Mouse (Mus musculus) adrenal gland (tissue): Measurements from ENCODE around the gene Nhlrc1.

Experiments used
- intact Hi-C: fragments of 180-260 bp; cut with DNase I; formaldehyde crosslinking; loops from one replicate; pipeline ENCODE4 v1.15.1; 2025
- long read RNA-seq, 2 experiments: library from polyadenylated mRNA; unstranded; transcript quantifications; one replicate each; pipeline ENCODE4 v2.0.0; 2020; ENCODE audit warnings: borderline replicate concordance in 1 of 2; ENCODE audit not compliant: insufficient replicate concordance in 1 of 2

The Nhlrc1 gene
- long read RNA-seq, experiment 1, transcript Nhlrc1-201 (1 exons, 2,294 nt) = major isoform, 5 of 5 reads
- long read RNA-seq, experiment 1, partial matches to known transcripts = 0 of 5 reads
- long read RNA-seq, experiment 1, other reads (novel, unspliced or antisense) = 0 of 5 reads
- long read RNA-seq, experiment 2, transcript Nhlrc1-201 (1 exons, 2,294 nt) = major isoform, 8 of 8 reads
- long read RNA-seq, experiment 2, partial matches to known transcripts = 0 of 8 reads
- long read RNA-seq, experiment 2, other reads (novel, unspliced or antisense) = 0 of 8 reads

DNA sequence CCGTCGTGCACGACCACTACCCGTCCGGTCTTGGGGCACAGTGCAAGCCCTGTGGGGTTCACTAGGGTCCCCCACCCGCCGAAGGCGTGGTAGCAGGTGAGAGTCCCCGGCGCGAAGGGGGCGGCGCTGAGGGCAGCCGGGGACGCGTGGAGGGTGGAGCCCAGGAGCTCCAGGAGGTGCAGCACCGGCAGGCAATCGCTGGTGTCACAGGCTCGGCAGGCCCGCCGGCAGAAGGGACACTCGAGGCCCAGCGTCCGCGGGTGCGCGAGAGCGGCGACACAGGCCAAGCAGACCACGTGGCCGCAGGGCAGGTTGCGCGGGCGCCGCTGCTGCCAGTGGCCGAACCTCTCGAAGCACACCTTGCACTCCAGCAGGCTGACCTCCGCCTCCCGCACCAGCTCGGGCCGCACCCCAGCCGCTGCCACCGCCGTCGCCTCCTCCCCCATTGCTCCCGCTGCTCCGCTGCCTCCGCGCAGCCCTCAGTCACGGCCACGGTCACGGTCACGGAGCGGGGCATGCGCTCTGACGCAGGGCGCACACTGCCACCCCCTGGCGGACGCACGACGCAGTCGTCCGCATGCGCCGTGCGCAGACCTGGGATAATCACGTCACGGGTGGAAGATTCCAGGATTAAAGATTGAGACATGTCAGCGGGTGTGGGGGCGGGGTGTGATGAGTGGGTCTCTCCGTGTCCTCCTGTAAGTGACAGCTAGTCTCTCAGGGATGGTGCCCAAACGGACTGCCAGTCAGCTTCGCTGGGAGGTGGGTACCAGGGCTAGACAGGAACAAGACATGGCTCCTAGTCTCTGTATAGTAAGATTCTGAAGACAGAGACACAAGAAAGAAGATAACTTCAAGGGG, at the start of gene Nhlrc1:
Gene Nhlrc1, minus strand, starts transcription at position 517 of the 861 bp plus-strand sequence.
- intact Hi-C loops = loop anchor here (5.0 kb wide), 1 partner anchor 82 kb away; no protein-coding TSS in a partner anchor

DNA sequence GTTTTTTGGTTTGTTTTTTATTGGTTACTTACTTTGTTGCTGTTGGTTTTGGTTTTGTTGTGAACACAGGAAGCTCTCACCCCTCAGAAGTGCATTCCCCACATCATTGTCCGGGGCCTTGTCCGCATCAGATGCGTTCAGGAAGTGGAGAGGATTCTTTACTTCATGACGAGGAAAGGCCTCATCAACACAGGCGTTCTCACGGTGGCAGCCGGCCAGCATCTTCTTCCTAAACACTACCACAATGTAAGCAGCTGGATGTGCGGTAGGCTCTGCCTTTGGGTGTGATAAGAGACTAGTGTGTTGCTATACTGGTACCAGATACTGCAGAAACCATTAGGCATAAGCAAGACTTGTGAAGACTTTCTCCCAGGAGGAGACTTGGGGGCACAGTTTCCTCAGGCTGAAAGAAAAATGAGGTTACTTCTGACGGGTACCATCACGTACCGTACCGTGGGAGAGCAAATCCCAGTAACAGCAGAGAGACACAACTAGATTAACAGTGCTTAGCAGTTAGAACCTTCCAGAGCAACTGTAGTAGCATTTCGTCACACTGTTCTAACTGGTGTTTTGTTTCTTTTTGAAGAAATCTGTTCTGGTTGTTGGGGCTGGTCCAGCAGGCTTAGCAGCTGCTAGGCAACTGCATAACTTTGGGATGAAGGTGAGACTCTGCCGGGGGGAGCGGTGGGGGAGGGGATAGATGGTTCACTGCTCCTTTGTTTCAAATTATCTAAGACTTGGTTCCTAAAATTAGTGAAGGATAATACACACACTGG, 49.5 kb upstream of the Nhlrc1 start:
- intact Hi-C loops = no loop called here

DNA sequence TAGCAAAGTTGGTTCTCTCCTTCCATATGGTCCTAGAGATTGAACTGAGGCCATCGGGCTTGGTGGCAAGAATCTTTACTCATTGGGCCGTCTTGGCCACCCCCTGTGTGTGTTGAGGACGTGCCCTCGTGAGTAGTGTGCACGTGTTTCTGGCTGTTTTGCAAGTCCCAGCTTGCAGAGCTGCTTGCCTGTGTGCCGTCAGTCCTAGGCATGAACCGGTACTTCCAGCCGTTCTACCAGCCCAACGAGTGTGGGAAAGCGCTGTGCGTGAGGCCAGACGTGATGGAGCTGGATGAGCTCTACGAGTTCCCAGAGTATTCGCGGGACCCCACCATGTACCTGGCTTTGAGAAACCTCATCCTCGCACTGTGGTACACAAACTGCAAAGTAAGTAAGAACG, 48.1 kb upstream of the Nhlrc1 start:
- intact Hi-C loops = no loop called here

DNA sequence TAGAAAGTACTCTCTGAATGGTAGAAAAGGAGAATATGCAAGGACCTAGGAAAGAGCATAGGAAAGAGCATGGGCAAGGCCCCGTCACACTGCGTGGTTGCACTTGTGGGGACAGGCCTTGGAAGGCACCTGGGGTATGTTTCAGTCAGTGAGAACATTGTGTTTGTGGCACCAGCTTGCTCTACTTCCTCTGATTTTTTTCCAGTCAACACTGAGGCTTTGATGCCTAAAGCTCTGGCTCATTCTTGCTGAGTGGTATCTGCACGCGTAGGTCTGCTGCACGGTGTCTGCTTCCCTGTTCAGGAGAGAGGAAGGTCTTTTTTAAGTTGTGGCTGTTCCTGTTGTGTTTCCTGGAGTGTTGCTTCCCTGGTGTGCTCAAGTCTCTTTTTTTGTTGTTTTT, 42.1 kb upstream of the Nhlrc1 start:
- intact Hi-C loops = no loop called here

DNA sequence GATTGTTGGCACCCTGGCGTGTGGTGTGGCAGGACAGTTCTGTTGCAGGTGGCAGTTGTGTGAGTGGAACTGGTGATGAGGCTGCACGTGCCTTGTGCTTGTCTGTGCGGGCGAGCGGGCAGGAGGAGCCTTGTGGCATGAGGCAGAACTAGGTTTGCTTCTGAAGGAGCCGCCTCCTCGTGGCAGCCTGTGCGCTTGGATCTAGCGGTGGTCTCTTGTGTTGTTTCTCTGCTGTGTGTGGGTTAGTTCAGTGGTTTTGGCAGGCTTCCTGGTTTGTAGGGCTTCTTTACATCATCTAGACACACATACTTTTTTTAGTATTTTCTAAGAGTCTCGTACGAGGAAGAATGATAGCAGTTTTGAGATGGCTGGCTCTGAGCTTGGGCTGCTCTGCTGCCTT, 41.5 kb upstream of the Nhlrc1 start:
- intact Hi-C loops = no loop called here

DNA sequence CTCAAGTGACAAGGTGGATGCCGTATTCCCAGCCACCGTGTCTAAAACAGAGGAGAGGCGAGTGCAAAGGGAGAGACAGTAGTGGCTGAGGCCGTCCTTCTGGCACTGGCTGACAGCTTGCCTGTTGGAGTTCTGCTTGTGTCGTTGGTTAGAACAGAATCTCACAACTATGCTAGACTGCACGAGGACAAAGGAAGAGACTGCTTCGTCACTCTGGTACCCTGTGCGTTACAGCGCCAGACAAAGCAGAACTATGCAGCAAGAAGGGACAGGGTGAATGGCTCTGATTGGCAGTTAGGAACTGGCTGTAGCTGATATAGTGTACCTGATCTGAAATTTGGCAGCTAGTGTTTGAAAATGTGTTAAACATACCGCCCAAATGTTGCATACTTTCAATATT, 39.3 kb upstream of the Nhlrc1 start:
- intact Hi-C loops = no loop called here

DNA sequence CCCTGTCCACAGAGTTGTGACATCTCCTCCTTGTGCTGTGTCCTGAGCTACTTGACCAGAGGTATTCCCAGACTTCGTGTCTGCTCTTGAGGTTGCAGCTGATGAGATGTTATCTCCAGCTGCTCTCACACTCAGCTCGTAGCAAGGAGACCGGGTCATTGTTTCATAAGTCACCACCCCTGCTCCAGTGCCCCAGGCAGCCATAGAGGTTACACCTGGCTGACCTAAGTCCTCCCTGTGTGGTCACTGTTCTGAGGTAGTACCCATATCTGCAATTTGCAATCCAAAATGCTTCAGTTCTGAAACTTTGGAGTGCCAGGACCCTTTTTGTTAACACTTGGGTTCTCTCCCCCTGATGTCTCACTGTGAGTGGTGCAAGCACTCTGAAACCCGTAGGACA, 35.4 kb upstream of the Nhlrc1 start:
- intact Hi-C loops = no loop called here

DNA sequence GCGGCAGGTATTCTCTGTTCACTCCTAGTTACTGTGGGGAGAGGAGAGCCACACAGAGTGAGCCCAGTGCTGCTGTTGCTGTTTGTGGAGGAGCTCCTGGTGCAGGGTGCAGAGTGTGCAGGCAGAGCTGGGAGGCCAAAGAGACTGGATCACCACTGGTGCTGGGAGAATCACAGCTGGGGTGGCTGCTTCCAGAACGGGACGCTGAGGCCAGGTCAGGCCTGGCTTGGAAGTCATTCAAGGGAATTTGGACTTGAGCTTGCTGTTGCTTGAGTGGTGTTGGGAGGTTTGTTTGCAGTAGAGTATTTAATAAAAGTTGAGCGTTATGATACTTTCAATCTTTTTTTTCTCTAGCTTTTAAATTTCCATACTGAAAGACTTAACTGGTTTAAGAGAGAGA, 33.3 kb upstream of the Nhlrc1 start:
- intact Hi-C loops = no loop called here

DNA sequence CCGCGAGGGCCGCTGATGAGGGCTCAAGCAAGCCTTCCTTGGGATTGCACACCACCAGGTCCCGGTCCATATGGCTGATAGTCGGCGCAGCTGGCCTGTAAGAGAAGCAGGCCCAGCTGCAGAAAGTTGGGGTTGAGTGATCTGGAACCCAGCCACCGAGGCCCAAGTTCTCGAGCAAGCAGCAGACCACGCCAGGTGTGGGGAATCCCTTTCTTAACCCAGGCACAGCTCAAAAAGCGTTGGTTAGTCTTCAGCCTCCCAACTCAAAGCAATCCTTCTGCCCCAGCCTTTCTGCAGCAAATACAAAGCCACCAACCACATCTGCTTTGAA, 29.9 kb upstream of the Nhlrc1 start, which contains the start of gene Tpmt:
Gene Tpmt, minus strand, starts transcription at position 121 of the 331 bp plus-strand sequence.
- intact Hi-C loops = no loop called here

DNA sequence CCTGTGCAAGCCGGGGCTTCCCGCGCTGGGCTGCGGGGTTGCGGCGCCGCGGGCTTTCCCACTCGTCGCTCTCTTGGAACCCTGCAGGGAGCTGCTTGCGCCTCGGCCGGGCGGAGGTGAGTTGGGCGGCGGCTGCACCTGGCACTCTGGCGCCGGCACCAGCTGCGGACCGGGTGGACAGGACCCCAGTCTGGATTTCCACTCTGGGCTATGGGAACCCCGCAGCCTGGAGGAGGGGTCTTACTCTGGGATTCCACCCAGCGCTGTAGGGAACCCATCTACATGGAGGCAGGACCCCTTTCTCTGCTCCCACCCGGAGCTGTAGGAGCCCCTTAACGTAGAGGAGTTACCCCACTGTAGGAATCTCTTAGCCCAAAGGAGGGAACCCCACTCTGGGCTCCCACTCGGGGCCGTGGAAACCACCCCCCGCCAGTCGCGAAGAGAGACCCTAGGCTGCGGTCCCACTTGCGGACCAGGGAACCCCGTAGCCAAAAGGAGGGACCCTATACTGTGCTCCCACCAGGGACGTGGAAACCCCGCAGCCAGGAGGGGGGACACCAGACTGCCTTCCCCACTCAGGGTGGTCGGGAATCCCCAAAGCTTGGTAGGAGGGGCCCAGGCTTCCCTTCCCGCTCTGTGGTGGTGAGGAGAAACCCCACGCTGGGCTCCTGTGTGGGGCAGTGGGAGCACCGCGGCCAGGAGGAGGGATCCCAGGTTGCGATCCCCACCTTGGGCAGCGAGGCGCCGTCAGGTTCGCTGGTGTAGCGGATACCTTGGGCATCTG, 29.4 kb upstream of the Nhlrc1 start:
- intact Hi-C loops = no loop called here

DNA sequence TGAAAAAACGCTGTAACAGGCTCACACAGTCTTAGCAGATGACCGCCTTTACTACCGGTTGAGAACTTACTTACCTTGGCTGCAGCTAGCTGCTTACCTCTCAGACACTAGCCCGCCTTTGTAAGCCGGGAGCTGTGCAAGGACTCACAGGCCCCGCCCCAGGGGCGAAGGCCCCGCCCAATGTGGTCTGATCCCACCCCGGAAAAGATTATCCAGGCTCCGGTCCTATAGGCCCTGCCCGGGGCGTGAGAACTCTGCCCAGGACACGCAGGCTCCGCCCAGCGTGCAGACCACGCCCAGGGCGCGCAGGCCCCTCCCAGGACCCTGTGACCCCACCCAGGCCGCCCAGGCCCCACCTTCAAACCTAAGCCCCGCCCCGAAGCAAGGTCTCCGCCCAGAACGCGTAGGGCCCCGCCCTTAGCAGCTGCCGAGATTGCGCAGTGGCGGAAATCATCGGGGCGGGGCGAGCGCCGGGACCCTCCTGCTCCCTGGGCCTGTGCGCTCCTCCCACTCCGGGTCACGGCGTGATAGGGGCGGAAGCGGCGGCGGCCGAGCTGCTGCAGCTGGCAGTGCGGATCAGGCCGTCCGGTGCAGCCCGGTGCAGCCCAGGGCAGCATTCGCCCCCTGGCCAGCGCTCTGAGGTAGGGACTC, 28.5 kb upstream of the Nhlrc1 start, which contains the start of gene Kdm1b:
Gene Kdm1b, plus strand, starts transcription at position 470 of the 651 bp plus-strand sequence.
- intact Hi-C loops = no loop called here

DNA sequence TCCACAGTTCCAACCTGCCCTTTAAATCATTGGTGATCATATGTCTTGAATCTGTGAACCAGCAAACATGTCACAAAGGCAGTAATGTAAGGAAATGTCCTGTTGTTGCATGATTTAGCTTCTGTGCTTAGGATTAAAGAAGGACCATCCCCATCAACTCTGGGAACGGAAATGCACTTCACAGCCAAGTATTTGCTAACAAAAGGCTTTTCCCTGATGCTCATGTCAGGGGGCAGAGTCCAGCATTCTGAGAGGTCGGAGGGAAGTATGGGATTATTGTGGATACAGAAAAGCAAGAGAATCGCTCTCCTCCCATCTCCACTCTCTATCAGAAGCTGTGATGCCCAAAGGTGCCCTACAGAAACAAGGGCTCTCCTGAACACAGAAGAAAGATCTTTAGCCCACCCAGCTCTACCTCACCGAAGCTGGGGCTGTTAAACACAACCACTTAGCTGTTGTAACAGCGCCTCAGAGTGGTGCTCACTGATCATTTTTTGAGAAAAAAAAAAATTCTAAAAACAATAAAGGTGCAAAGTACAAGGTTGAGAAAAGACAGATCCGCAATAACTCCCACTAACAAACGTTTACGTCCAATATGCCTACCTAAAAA, 27.5 kb upstream of the Nhlrc1 start:
- intact Hi-C loops = no loop called here

DNA sequence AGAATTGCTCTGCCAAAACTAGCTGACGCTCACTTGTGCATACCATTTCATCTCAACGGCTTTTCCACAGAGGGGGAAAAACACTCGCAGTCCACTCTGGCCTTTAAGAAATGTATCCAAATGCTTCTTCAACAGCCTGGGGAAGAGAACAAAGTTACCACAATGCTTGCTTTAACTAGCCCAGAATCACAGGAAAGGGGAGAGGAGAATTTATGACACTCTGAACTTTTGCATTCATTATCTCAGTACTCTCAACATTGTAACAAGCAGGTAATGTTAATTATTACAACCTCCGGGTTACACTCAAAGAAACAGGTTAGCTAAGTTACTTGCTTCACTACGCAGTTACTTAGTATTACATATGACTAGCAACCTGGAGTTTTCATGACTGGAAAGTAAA, 25.4 kb upstream of the Nhlrc1 start:
- intact Hi-C loops = no loop called here

DNA sequence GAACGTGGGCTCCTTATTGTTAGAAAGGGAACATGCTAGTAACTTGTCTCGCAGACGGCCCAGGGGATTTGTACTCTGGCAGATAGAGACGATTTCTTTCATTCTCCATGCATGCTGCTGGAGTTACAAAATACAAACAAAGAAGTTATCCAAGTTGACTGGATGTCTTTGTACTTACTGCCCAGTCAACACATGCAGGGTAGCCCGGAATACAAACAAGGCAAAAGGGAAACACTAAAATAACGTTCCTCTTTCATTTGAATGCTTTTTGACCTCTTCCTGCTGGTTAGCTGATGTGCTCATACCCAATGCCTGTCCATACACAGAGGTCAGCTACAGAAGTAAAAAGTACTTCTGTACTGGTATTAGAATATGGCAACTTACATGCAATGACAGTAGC, 23.3 kb upstream of the Nhlrc1 start:
- intact Hi-C loops = no loop called here

DNA sequence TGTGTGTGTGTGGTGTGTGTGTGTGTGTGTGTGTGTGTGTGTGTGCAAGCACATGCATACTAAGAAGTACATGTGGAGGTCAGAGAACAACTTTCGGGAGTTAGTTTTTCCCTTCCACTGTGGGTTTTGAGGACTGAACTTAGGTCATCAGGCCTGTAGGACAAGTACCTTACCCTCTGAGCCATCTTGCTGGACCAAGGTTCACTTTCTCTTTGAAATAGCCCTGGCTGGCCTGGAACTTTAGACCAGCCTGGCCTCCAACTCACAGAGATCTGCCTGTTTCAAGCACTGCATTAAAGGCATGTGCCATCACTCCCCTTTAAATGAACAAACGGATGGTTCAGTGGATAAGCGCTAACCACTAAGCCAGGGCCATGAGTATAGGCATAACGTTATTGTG, 19.0 kb upstream of the Nhlrc1 start:
- intact Hi-C loops = no loop called here

DNA sequence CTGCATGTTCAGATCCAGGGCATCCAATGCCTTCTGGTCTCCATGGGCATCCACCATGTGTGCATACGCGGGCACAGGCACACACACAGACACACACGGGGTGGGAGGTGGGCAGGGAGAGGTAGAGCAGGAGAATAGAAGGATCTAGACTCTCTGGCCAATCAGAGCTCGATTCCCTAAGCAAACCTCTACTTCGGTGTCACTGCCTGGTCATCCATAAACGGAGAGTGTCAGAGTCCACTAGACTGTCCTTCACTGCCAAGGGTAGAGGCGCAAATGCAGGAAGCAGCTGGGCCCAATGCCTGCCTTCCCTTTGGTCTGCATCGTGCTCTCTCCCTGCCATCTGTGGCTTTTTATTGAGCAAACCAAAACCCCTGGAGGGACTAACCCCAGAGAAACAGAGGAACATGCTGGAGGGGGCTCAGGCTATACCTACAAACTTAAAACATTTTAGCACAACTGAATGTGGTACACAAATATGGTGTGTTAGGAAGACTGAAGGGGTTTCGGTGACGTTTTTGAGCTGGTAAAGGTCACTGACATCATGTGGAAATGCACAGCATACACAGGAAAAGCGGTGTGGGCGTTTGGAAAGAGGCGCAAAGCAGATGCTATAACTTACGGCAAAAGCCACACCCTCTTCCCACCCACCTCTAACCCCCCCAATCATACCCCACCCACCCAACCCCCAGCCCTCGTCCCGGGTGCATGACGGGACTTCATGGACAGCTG, 15.9 kb upstream of the Nhlrc1 start:
- intact Hi-C loops = no loop called here

DNA sequence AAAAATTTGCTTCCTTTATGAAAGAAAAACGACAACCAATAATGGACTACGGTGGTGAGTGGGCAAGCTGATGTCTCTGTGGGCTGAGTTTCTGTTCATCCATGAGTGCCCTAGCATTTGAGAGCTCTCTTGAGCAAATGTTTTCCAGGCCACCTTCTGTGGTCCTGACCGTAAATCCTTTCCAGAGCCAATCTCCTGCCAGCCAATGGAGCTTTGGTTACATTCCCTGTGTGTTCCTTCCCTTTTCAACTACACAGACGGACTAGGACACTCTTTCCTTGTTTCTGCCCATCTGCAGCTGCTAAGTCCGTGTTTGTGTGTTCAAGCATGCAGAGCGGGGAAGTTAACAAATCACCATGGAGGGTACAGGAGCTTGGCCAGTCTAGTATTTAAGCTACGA, 6.1 kb upstream of the Nhlrc1 start:
- intact Hi-C loops = no loop called here

DNA sequence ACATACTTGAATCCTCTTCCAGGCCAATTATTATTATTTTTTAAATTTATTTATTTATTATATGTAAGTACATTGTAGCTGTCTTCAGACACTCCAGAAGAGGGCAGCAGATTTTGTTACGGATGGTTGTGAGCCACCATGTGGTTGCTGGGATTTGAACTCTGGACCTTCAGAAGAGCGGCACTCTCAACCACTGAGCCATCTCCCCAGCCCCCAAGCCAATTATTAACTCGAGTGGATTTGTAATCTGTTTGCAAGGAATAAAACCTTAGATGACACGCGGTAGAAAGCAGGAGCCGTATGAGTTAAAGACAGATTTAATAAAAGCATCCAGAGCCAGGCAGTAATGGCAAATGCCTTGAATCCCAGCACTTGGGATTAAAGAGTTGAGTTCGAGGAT, 5.1 kb upstream of the Nhlrc1 start:
- intact Hi-C loops = no loop called here

DNA sequence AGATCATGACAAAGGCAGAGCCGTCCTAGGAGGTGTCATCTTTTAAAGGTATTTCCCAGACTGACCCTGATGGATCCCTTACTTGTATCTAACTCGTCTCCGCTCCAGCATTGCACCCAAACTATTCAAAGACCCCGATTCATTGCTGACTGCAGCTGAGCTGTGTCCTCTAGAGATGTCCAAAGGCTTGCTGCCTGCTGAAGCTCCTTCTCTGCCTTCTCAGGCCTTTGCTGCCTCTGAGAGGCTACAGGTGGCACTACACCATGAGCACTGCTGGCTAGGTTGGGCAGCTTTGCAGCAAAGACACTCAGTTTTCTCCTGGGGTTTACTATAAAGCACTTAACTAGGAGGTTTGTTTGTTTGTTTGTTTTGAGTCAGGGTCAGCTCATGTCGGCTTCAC, 2.6 kb upstream of the Nhlrc1 start:
- intact Hi-C loops = no loop called here

DNA sequence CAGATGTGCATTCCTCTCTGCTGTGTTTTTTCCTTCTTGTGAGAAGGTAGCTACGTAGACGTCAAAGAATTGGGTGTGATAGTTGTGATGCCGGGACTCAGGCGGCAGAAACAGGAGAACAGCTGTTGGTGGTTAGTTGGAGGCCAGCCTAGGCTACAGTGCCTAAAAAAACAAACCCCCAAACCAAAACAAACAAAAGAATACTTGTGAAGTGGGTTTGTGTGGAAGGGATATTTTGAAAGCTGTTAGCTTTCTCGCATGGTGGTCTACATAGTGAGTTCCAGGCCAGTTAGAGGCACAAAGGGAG, 498 bp upstream of the Nhlrc1 start:
- intact Hi-C loops = no loop called here
